Mouse (Mus musculus) embryo, embryonic 10.5 days (tissue): ENCODE measurements around the gene Msi1.
"Not testable (repeated sequence)": the region's sequence is repeated elsewhere in the genome, so short reads cannot be mapped to it uniquely, and the experiment has no call there.

Experiments used
- DNase-seq: peaks from one replicate; pipeline ENCODE4 v3.0.0-alpha.2; 2015; ENCODE audit warnings: low spot score

Msi1 gene

GRCm38 (mm10) chr5:115434280-115434852 lies 5.0 kb downstream of the Msi1 start:
- no peak for DNase-seq

- DNase-seq: peak; percentile 58
Measured at GRCm38 (mm10) chr5:115434853-115435754, 5.7 kb downstream of the Msi1 start.

DNA sequence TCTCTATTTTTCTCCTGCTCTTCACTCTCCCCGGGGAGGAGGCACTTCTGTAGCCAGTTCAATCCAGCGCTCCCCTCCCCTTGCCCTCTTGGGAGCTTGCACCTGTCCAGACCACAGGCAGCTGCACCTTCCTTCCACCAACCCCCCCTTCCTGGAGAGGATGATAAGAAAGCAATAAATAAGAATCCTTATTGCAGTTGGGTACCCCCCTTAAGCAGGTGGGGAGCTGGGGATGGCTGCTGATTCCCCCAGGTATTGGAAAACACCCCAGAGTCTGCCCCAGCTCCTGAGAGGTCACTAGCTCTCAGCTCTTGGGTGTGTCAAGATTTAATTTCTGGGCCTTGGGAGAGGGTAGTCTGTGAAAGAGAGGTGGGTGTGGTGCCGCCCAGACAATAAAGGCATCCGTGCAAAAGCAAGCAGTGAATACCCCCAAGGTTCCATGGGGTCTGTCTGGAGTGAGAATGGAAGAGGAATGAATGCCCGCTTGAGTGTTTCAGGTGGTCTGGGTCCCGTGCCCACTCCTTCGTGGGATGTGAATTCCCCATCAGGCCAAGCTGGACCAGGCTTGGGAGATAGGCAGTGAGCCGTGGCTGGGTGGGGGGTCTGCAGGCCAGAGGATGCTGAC lies 6.5 kb downstream of the Msi1 start:
- no peak for DNase-seq

- DNase-seq: peak; percentile 97
Measured at GRCm38 (mm10) chr5:115436421-115437124, 7.2 kb downstream of the Msi1 start.

DNA sequence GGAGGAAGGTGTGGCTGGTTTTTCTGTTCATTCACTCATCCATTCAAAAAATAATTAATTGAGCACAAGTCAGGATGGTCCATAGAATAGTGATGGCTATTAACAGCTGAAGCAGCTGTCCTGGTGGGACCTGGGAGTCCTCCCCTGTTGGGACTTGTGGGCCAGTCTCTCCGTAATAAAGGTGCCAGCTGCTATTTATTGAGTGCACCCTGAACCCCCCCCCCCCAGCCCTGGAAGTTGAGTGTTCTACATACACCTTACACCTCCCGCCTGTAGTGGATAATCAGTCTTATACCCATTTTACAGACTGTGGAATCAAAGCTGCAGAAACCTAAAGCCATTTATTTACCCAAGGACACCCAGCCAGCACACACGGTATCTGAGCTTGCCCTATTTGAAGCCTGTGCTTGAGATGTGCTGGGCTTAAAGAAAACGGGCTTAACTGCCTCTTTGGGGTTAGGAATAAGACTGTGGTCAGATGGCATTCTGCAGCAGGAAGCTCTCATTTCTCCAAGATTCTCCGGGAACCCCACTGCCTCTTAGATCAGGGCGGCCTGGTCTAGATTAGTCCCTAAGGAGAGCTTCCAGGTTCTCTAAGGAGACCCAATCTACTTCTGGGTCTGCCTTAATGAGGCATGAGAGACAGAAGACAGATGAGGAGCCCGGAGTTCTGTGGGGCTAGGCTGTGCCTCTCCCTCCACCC lies 8.0 kb downstream of the Msi1 start:
- peak; percentile 58 for DNase-seq

DNA sequence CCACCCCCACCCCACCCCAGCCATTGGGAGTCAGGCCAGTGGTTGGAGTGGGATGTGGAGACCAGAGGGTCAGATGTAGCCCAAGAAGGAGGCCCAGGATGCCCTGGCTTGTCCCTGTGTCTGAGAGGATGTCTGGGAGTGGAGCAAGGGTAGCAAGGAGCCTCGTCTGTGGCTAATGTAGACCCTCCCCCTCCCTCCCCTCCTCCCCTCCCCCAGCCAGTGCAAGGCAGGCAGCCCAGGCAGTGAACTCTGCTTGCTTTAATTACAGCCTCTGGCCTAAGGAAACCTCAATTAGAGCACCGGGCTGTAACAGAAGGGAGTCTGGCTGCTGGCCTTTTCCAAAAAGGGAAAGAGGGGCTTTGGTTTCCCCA lies 8.5 kb downstream of the Msi1 start:
- peak; percentile 76 for DNase-seq

- peak; percentile 44 for DNase-seq
Measured at GRCm38 (mm10) chr5:115438667-115439066, 9.3 kb downstream of the Msi1 start.

DNA sequence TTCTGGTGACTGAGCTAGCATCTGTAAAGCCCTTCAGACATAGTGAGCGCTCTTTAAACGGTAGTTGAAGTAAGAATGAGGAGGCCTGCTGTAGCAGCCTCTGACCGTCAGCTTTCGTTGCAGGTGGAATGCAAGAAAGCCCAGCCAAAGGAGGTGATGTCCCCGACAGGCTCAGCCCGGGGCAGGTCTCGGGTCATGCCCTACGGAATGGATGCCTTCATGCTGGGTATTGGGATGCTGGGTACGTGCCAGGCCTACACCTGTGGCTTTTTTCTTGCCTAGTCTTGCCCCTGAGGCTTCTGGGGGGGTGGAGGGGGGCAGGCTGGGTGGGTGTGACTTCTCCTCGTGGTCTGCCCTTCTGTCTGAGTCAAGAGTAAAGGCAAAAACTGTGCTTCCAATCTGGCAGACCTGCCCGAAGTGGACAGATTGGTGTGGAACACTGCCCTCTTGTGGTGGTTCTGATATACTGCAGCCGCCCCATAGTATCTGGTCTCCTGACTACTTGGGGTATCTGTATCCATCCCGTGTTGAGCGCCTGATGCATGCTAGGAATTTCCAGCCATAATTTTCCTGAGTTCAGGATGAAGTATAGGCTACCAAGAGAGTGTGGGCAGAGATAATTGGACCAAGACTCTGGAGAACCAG lies 11.9 kb downstream of the Msi1 start:
- DNase-seq: peak; percentile 91

- not testable (repeated sequence) for DNase-seq
Measured at GRCm38 (mm10) chr5:115442663-115443062, 13.3 kb downstream of the Msi1 start.

DNA sequence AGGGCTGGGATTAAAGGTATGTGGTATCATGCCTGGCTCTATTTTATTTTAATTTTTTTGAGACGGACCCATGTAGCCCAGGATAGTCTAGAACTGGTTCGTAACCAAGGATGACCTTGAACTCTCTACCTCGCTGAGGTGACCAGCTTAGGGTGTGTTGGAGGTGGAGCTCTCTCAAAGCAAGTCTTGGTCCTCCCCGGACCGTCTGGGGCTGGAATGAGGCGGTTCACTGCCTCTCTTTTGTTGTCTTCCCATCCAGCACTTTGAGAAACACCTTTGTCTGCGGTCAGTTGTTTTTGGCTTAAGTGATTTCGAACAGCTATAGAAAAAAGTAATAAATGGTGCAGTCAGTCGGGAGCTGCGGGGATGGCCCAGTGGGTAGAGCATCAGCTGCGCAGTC lies 14.7 kb downstream of the Msi1 start:
- no peak for DNase-seq

DNA sequence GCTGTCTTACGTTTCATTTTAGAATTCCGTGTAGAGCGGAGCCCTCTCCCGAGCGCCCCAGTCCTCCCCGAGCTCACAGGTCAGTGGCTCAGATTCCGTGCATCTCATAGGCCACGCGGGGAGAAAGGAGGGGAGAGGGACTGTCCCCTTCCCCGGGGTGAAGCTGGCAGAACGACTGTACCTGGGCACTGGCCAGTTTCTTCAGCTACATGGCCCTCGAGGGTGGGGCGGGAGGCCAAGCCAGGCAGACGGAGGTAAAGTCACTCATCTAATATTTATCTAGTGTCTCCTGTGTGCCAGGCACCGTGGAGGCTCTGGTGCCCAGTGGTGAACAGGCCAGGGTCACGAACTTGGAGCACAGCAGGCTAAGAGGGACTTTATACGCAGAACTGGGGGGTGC lies 17.7 kb downstream of the Msi1 start:
- no peak for DNase-seq

GRCm38 (mm10) chr5:115449247-115449646 lies 19.8 kb downstream of the Msi1 start:
- DNase-seq: no peak

DNA sequence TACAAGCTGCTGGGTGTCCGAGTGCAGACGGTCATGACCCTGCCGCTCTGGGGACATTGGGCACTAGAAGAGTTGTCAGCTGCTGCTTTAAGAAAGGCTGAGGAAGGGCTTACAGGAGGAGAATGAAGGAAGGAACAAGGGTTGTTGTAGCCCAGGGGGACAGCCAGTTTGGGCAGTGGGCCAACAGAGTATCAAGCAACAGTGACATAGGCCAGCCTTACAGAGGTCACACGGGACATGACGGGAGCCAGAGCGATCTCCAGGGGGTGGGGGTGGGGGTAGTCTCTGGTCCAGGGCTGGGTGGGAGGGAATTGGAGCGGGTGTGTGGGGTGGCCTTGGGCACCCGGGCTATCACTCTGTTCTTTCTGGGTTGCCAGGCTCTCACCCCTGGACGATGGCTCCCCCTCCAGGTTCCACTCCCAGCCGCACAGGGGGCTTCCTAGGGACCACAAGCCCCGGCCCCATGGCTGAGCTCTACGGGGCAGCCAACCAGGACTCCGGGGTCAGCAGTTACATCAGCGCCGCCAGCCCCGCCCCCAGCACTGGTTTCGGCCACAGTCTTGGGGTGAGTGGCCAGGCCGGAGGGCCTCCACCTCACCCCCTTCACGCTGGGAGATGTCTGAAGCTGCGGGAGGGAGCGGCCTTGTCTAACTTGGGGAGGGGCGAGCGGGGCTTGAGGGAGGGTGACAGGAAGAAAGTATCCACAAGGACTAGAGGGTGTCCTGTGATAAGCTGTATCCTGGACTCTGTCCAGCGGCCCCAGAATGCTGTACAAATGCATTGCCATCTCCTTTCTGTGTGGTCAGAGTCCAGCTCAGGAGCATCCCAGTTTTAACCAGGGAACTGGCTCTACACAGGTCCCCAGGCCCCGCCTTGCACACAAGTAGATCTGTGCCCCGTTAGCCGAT lies 21.3 kb downstream of the Msi1 start:
- no peak for DNase-seq

DNA sequence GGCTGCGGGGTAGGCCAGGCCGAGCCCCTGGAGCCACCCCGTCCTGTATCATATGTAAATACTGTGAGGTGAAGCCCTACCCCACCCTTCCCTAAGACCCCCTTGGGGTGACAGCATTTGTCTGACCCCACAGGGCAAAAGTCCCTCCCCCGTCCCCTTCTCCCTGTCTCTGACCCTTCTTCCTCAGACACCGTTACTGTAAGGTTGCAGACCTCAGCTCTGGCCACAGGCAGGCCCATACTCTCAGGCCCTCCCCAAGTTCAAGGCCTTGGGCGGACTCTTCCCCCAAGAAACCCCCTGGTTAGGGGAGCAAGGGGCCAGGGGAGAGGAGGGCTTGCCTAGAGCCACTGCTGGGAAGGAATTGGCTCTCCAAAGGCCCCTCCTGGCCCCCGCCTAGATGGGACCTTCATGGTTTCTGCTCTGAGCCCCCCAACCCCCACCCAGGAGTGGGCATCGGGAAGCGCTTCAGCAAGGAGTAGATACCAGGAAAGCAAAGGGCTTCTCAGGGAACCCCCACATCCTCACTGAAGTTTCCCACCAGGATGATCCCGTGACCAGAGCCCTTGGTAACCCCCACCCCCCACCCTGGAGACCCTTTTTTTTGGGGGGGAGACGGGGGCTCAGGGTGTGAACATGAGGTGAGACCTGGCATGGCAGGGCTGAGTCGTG lies 25.2 kb downstream of the Msi1 start:
- DNase-seq: no peak

GRCm38 (mm10) chr5:115455838-115456237 lies 26.4 kb downstream of the Msi1 start:
- DNase-seq: no peak

DNA sequence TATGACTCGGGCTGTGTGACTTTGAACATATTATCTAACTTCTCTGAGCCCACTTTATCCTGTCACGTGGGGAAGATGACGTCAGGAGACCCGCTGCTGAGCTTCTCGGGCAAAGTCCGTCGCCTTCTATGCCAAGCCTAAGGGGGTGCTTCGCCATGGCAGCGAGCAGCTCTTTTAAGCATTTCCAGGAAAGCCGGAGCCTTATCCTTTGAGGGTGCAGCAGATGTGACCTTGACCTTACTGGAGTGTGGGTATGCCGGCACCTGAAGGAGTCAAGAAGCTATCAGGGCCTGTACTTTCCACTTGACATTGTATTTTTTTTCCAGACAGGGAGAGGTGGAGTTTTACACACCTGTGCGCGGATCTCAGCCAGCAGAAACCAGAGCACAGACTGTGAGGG lies 29.5 kb downstream of the Msi1 start:
- no peak for DNase-seq

- DNase-seq: no peak
Measured at GRCm38 (mm10) chr5:115464408-115465115, 35.2 kb downstream of the Msi1 start.

- DNase-seq: peak; percentile 54
Measured at GRCm38 (mm10) chr5:115465642-115466420, 36.4 kb downstream of the Msi1 start, which contains the start of gene Pla2g1b. Gene Pla2g1b (plus strand): TSS chr5:115466262.
